Mouse (Mus musculus) forebrain, embryonic 13.5 days (tissue): ENCODE measurements around the gene Hps6. TPM values are rescaled to one million over a fixed set of nuclear protein-coding genes. Genes with fewer than 3 reads are reported as not detected.

ENCODE experiments used
- ATAC-seq: fragments of 200-750 bp; cut with Nextera tagmentation; 2 replicates; pipeline ENCODE4 v1.8.0; 2017
- H3K27ac ChIP-seq: fragments of 300-500 bp; sonication (generic); 2 replicates; pipeline ENCODE4 v1.5.1; 2015; ENCODE audit warnings: inconsistent platforms, mild to moderate bottlenecking, moderate library complexity
- H3K27me3 ChIP-seq: fragments of 300-500 bp; sonication (generic); 2 replicates; pipeline ENCODE4 v1.6.1; 2015; ENCODE audit warnings: mild to moderate bottlenecking, inconsistent platforms
- H3K36me3 ChIP-seq: fragments of 300-500 bp; sonication (generic); 2 replicates; pipeline ENCODE4 v1.6.1; 2015; ENCODE audit warnings: mild to moderate bottlenecking, inconsistent platforms; ENCODE audit not compliant: poor library complexity, severe bottlenecking
- H3K4me1 ChIP-seq: fragments of 300-500 bp; sonication (generic); 2 replicates; pipeline ENCODE4 v1.6.1; 2015; ENCODE audit warnings: inconsistent platforms
- H3K4me2 ChIP-seq: fragments of 300-500 bp; sonication (generic); 2 replicates; pipeline ENCODE4 v1.6.1; 2015; ENCODE audit warnings: inconsistent platforms, mild to moderate bottlenecking, moderate library complexity
- H3K4me3 ChIP-seq: fragments of 300-500 bp; sonication (generic); 2 replicates; pipeline ENCODE4 v1.5.1; 2015; ENCODE audit warnings: mild to moderate bottlenecking, inconsistent platforms
- H3K9ac ChIP-seq: fragments of 300-500 bp; sonication (generic); 2 replicates; pipeline ENCODE4 v1.6.1; 2015; ENCODE audit warnings: mild to moderate bottlenecking, inconsistent platforms
- H3K9me3 ChIP-seq: fragments of 300-500 bp; sonication (generic); replicated peaks from 2 replicates; pipeline ENCODE4 v1.6.1; 2016; ENCODE audit warnings: inconsistent platforms
- WGBS: fragments of 180-500 bp; shearing (Covaris S2); methylation state at CpG from one replicate; pipeline ENCODE4 v1.1.7; 2015; 5-methylcytosine and 5-hydroxymethylcytosine counted together
- polyA plus RNA-seq: library from polyadenylated mRNA; unstranded; fragments of >200 nt; fragmentation: Nextera tagmentation; extraction: Ambion mirVana; gene quantifications from 2 replicates; pipeline ENCODE4 v1.2.1, GENCODE M21; 2015

The Hps6 gene
- polyA plus RNA-seq, 1 experiment from 2014 or later, result 1.9 TPM

DNA sequence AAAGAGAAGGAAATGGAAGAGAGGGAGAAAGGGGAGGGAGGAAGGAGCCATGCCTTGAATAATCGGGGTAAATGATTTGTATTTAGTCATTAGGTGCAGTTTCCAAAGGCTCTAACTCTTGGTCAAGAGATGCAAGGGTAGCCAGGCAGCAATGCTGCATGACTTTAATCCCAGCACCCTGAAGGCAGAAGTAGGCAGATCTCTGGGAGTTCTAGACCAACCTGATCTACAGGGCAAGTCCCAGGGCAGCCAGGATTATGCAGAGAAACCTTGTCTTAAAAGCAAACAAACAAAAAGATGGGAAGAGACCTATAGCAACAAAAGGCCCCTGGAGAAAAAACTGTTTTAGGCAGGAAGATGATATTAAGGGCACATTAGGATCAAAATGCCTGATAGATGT is 3.9 kb upstream of the Hps6 start:
- H3K27me3 ChIP-seq, result peaks cover 15% of the 10 kb centered on the region
- 77% methylated on average over 1 of the region's 1 CpGs for WGBS
- no peak overlapping the region for H3K9ac ChIP-seq
- H3K9me3 ChIP-seq, result peaks cover 3% of the 10 kb centered on the region
- H3K4me3 ChIP-seq, result 0 out of 2 replicates have a peak overlapping the region, but pooled peaks have one; percentile 87
- peaks cover 24% of the 10 kb centered on the region for H3K4me1 ChIP-seq
- H3K4me2 ChIP-seq, result no peak overlapping the region
- 0 out of 2 replicates have a peak, but pooled peaks cover 7% of the 10 kb centered on the region for H3K36me3 ChIP-seq
- ATAC-seq, result no peak
- H3K27ac ChIP-seq, result no peak overlapping the region

DNA sequence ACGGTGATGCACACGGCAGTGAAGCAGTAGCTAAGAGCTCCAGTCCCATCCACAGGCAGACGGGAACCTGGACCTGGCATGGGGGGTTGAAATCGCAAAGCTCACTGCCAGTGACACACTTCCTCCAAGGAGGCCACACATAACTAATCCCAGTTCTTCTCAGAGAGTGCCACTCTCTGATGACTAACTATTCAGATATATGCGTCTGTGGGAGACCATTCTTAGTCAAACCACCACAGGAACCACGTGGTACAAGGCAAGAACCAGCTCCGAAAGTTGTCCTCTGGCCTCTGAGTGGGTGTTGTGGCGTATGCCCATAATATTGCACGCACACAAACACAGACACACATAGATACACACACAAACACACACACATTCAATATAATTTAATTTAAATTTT is 1.0 kb upstream of the Hps6 start:
- peaks cover 19% of the 10 kb centered on the region for H3K27me3 ChIP-seq
- no peak overlapping the region for H3K4me3 ChIP-seq
- no peak overlapping the region for H3K9ac ChIP-seq
- no peak overlapping the region for H3K27ac ChIP-seq
- H3K4me1 ChIP-seq, result peaks cover 20% of the 10 kb centered on the region
- WGBS, result 84% methylated on average over 9 of the region's 9 CpGs
- H3K36me3 ChIP-seq, result no peaks in the 10 kb centered on the region
- H3K4me2 ChIP-seq, result no peak overlapping the region
- no peaks in the 10 kb centered on the region for H3K9me3 ChIP-seq
- ATAC-seq, result no peak

DNA sequence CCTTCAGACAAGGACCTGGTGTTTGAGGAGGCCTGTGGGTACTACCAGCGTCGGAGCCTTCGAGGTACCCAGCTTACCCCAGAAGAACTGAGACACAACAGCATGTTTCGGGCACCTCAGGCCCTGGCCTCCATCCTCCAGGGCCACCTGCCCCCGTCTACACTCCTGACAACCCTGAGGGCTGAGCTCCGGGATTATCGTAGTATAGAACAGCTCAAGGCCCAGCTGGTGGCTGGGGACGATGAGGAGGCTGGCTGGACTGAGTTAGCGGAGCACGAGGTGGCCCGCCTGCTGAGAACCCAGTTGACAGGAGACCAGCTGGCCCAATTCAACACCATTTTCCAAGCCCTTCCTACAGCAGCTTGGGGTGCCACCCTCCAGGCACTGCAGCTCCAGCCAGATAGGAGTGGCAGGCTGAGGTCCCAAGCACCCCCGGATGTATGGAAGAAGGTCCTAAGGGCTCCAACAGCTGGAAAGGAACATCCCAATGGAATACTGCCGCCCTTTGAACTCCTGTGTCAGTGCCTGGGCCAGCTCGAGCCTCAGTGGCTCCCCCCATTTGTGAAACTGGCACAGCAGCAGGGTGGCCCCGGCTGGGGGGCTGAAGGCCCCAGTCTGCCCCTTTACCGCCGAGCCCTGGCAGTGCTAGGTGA is 1.6 kb downstream of the Hps6 start:
- WGBS, result 68% methylated on average over 17 of the region's 17 CpGs
- no peak for ATAC-seq
- Histone ChIP-seq H3K27me3 (peaks cover 19% of the 10 kb centered on the region), H3K4me2 (no peak overlapping the region), H3K9ac (no peak overlapping the region), H3K4me1 (peaks cover 9% of the 10 kb centered on the region), H3K27ac (no peak overlapping the region), H3K9me3 (no peaks in the 10 kb centered on the region), H3K36me3 (no peaks in the 10 kb centered on the region), H3K4me3 (no peak overlapping the region)

DNA sequence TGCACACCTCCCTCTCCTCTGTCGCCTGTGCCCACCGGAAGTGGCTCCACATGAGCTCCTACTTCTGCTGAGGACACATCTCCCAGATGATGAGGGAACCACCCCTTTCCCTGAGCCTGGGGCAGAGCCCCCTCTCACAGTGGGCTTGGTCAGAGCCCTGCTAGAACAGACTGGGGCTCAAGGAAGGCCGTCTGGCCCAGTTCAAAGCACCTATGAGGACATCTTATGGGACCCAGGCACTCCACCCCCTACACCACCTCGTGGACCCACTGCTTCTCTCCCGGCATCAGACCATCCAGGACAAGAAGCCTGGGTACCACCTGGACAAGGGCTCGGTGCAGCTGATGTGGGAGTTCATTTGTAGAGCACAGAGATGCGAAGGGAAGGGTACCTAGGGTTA is 2.4 kb downstream of the Hps6 start:
- WGBS, result 88% methylated on average over 7 of the region's 7 CpGs
- no peak overlapping the region for H3K27ac ChIP-seq
- no peak overlapping the region for H3K4me2 ChIP-seq

DNA sequence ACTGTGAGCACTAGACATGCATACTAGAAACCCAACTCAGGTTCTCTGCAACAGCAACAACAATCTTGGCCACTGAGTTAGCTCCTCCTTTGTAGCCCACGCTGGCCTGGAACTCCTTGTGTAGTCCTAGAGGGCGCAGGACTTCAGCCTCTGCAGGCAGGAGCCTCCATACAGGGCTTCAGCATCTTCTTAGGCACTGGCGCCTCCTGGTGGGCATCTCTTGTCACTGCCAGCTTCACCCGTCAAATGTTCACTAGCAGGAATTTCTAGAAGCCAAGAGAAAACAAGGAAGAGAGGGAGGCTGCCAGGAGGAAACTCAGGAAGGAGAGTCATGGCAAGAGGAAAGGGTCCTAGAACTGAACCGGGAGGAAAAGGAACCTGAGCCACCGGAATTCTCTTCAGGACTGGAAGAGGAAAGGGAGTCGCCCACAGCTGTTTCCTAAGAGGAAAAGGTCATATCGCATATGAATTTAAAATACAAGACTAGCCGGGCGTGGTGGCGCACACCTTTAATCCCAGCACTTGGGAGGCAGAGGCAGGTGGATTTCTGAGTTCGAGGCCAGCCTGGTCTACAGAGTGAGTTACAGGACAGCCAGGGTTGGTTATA is 11.4 kb downstream of the Hps6 start:
- H3K9ac ChIP-seq, result no peak overlapping the region
- ATAC-seq, result peak; percentile 85
- 41% methylated on average over 12 of the region's 12 CpGs for WGBS

More for the DNA sequence above, 2.4 kb downstream of the Hps6 start:
- no peak overlapping the region for H3K9ac ChIP-seq
- no peaks in the 10 kb centered on the region for H3K36me3 ChIP-seq
- H3K9me3 ChIP-seq, result no peaks in the 10 kb centered on the region
- no peak for ATAC-seq
- no peak overlapping the region for H3K4me3 ChIP-seq
- peaks cover 19% of the 10 kb centered on the region for H3K27me3 ChIP-seq
- H3K4me1 ChIP-seq, result peaks cover 9% of the 10 kb centered on the region

DNA sequence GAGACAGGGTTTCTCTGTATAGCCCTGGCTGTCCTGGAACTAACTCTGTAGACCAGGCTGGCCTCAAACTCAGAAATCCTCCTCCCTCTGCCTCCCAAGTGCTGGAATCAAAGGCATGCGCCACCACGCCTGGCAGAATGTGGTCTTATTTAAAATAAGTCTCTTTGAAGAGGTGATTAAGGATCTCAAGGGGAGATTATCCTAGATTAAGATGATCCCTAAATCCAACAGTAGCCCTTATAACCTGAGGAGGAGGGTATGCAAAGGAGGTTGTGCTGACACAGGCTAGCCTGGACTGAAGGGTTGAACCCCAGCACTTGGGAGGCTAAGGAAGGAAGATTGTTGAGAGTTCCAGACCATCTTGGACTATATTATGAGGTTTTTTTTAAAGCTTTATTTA is 12.7 kb downstream of the Hps6 start:
- 42% methylated on average over 2 of the region's 2 CpGs for WGBS
- H3K4me3 ChIP-seq, result no peak overlapping the region
- H3K27ac ChIP-seq, result no peak overlapping the region
- H3K9ac ChIP-seq, result no peak overlapping the region
- no peaks in the 10 kb centered on the region for H3K36me3 ChIP-seq
- H3K4me2 ChIP-seq, result no peak overlapping the region
- H3K4me1 ChIP-seq, result no peaks in the 10 kb centered on the region
- ATAC-seq, result no peak
- no peaks in the 10 kb centered on the region for H3K27me3 ChIP-seq
- no peaks in the 10 kb centered on the region for H3K9me3 ChIP-seq

More for the DNA sequence above, 11.4 kb downstream of the Hps6 start:
- Histone ChIP-seq H3K9me3 (no peaks in the 10 kb centered on the region), H3K27me3 (no peaks in the 10 kb centered on the region), H3K27ac (no peak overlapping the region), H3K4me2 (no peak overlapping the region), H3K4me1 (no peaks in the 10 kb centered on the region), H3K4me3 (no peak overlapping the region), H3K36me3 (no peaks in the 10 kb centered on the region)

DNA sequence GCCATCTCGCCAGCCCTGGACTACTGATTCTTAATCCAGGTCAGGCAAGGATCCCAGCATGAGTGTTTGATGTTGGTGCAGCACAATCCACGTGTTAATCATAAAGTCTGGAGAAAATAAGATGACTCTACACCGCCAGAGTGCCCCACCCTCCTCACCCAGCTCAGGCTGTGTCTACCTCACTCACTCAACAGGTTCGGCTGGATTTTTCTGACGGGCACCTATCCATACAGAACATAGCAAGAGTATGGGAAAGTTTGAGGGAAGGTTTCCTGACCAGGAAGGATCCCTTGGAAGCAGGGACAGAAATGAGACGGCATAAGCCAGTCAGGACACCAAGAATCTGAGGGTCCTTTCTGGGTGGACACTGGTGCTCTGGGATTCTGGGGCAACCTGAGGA is 21.7 kb downstream of the Hps6 start:
- no peak overlapping the region for H3K9ac ChIP-seq
- WGBS, result 80% methylated on average over 6 of the region's 6 CpGs
- no peak overlapping the region for H3K4me3 ChIP-seq
- H3K27me3 ChIP-seq, result no peaks in the 10 kb centered on the region
- H3K27ac ChIP-seq, result no peak overlapping the region
- no peaks in the 10 kb centered on the region for H3K4me1 ChIP-seq
- H3K36me3 ChIP-seq, result peaks cover 8% of the 10 kb centered on the region
- H3K9me3 ChIP-seq, result 0 out of 2 replicates have a peak, but pooled peaks cover under 1% of the 10 kb centered on the region
- no peak overlapping the region for H3K4me2 ChIP-seq
- no peak for ATAC-seq

DNA sequence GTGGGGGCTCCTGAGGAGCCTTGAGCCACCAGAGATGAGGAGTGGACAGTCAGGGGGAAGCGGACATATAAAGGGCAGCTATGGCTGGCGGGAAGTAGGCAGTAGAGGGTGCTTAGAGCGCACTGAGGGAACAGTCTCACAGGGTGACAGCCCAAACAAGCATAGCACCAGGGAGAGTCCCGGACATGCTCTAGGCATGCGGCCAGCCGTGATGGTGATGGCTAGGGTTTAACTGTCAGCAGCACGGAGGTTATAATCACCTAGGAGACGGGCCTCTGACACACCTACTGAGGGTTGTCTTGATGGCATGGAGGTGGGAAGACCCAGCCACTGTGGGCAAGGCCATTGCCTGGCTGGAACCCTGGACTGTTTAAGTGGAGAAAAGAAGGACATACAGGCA is 23.3 kb downstream of the Hps6 start:
- no peak for ATAC-seq
- H3K9me3 ChIP-seq, result 0 out of 2 replicates have a peak, but pooled peaks cover 4% of the 10 kb centered on the region
- H3K4me2 ChIP-seq, result no peak overlapping the region
- H3K4me3 ChIP-seq, result no peak overlapping the region
- H3K9ac ChIP-seq, result no peak overlapping the region
- peaks cover 22% of the 10 kb centered on the region for H3K36me3 ChIP-seq
- H3K27ac ChIP-seq, result no peak overlapping the region
- H3K4me1 ChIP-seq, result no peaks in the 10 kb centered on the region
- WGBS, result 75% methylated on average over 8 of the region's 8 CpGs
- no peaks in the 10 kb centered on the region for H3K27me3 ChIP-seq

DNA sequence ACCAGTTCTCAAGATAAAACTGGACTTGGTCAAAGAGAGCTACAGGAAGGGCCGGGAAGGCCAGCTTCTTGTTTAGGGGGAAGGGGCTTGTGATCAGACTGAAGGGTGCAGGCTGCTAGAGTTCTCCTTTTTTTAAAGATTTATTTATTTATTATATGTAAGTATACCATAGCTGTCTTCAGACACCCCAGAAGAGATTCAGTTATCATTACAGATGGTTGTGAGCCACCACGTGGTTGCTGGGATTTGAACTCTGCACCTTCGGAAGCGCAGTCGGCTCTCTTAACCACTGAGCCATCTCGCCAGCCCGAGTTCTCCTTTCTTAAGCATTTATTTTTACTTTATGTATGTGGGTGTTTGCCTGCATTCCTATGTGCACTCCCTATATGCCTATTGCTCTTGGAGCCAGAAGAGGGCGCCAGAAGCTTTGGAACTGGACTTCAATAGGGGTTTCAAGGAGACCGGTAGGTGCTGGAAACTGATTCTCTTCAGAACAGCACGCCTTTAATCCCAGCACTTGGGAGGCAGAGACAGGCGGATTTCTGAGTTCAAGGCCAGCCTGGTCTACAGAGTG is 25.5 kb downstream of the Hps6 start:
- Histone ChIP-seq H3K4me1 (no peaks in the 10 kb centered on the region), H3K36me3 (peaks cover 45% of the 10 kb centered on the region), H3K27me3 (no peaks in the 10 kb centered on the region), H3K4me3 (no peak overlapping the region), H3K27ac (no peak overlapping the region), H3K4me2 (no peak overlapping the region), H3K9ac (no peak overlapping the region), H3K9me3 (0 out of 2 replicates have a peak, but pooled peaks cover 4% of the 10 kb centered on the region)
- WGBS, result 73% methylated on average over 11 of the region's 11 CpGs
- ATAC-seq, result no peak

DNA sequence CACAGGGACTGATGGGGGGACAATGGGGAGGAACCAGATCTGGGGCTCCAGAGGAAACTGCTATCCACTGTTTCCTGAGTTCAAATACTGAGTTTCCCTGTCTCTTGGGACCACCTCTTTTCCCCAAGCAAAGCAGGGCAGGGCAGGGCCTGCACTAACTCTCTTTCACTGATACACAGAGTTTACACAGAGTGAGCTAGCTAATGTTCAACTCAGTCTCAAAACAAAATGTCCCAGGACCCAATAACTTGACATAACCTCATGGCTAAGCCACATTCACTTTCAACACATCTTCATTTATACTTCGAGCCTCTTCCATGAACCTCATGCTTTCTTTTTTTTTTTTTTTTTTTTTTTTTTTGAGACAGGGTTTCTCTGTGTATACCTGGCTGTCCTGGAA is 26.3 kb downstream of the Hps6 start:
- 0 out of 2 replicates have a peak, but pooled peaks cover 4% of the 10 kb centered on the region for H3K9me3 ChIP-seq
- H3K4me2 ChIP-seq, result no peak overlapping the region
- H3K4me1 ChIP-seq, result no peaks in the 10 kb centered on the region
- H3K27ac ChIP-seq, result no peak overlapping the region
- ATAC-seq, result no peak
- WGBS, result 93% methylated on average over 1 of the region's 1 CpGs
- no peak overlapping the region for H3K9ac ChIP-seq
- H3K27me3 ChIP-seq, result no peaks in the 10 kb centered on the region
- H3K4me3 ChIP-seq, result no peak overlapping the region
- peaks cover 53% of the 10 kb centered on the region for H3K36me3 ChIP-seq

DNA sequence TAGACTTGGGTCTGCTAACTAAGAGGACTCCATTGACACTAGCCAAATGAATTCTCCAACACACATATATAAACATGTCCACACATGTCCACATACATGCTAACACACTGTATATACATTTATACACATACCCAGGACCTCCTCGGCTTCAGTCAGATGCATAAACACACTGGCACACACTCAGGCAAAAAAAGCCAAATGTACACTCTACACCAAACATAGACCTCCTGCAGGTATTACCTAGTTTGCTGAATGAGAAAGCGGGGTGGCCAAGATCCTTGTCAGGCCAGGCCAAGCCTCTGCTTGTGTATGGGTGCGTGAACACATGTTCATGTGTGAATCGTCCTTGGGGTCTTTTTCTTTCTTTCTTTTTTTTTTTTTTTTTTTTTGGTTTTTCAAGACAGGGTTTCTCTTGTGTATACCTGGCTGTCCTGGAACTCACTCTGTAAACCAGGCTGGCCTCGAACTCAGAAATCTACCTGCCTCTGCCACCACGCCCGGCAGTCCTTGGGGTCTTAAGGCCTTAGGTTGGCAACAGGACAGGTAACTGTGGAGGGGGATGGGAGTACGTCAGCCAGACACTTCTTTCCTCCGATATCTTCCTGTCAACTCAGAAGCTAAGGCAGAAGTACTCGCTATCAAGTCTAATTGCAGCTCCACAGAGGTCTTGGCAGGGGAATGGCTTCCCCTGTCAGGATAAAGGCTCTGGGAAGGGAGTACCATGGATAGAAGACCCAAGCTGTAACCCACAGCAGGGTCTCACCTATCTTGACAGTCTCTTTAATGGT is 27.1 kb downstream of the Hps6 start:
- Histone ChIP-seq H3K4me3 (no peak overlapping the region), H3K4me2 (no peak overlapping the region), H3K9me3 (0 out of 2 replicates have a peak, but pooled peaks cover 4% of the 10 kb centered on the region), H3K36me3 (peaks cover 60% of the 10 kb centered on the region), H3K4me1 (no peaks in the 10 kb centered on the region), H3K9ac (no peak overlapping the region), H3K27me3 (no peaks in the 10 kb centered on the region), H3K27ac (no peak overlapping the region)
- no peak for ATAC-seq
- 95% methylated on average over 10 of the region's 10 CpGs for WGBS
